Mouse (Mus musculus): Measurements from ENCODE around the gene Shld2. TPM values are rescaled to one million over a fixed set of nuclear protein-coding genes. Genes with fewer than 3 reads are reported as not detected.

The Shld2 gene
- polyA plus RNA-seq, 1 experiment = 7.1 TPM

DNA sequence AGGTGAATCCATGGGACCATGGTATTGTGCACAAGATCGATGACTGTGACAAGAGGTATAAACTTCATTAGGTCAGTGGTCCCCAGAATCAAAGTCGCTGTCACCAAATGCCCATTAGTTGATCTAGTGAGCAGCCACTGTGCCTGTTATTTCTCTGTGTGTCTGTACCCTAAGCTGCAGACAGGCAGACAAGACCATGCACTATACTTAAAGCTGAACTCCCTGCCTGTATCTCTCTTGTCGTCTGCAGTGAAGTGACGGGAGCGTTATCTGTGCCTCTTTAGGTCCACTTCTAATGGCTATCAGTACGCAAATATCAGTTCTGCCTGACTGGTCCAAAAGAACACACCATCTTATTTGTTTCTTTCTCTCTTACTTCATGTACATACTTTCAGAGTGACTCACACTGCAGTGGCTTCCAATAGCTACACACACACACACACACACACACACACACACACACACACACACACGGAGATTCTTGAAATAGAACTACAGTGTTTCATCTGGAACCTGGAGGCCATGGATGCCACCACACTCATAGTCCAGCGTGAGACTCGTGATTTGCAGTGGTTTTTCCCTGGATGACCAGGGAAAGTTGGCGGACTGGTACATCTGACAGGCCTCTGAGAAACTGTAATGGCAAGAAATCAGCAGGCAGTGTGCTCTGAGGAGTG lies 81.3 kb downstream of the Shld2 start:
- H3K27ac ChIP-seq (ENCODE audit: insufficient read depth, low read depth, low read length) = no peak overlapping the region
- no peak overlapping the region for H3K4me3 ChIP-seq (ENCODE audit: insufficient read depth, low read length)
- no peak for TF ChIP-seq POLR2A (IDR thresholded peaks at IDR 0.05; ENCODE audit: borderline replicate concordance, low read depth, low read length)
- no peak for TF ChIP-seq CTCF (IDR thresholded peaks at IDR 0.05; ENCODE audit: low read depth, low read length)
- no peaks in the 10 kb centered on the region for H3K4me1 ChIP-seq (ENCODE audit: control insufficient read depth, insufficient read depth, low read length)

DNA sequence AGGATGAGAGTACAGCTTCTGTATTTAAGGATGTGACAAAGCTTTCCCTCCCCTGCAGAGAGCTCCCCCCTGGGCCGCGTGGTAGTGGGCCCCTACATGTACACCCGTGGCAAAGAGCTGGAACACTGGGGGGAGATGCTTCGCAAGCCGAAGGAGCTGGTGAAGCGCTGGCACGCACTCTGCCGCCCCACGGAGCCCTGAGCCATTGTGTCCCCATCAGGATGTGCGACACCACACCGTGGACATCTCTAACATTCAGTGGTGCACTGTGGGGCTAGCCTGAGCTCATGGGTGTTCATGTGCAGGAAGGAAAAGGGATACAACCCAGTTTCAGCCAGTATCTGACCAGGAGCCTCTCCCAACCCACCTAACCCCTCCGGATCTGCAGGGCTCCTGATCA lies 82.3 kb downstream of the Shld2 start:
- no peak for TF ChIP-seq POLR2A (IDR thresholded peaks at IDR 0.05; ENCODE audit: borderline replicate concordance, low read depth, low read length)
- TF ChIP-seq CTCF (IDR thresholded peaks at IDR 0.05; ENCODE audit: low read depth, low read length) = no peak
- Histone ChIP-seq H3K27ac (ENCODE audit: insufficient read depth, low read depth, low read length) (no peak overlapping the region), H3K4me1 (ENCODE audit: control insufficient read depth, insufficient read depth, low read length) (no peaks in the 10 kb centered on the region), H3K4me3 (ENCODE audit: insufficient read depth, low read length) (no peak overlapping the region)

DNA sequence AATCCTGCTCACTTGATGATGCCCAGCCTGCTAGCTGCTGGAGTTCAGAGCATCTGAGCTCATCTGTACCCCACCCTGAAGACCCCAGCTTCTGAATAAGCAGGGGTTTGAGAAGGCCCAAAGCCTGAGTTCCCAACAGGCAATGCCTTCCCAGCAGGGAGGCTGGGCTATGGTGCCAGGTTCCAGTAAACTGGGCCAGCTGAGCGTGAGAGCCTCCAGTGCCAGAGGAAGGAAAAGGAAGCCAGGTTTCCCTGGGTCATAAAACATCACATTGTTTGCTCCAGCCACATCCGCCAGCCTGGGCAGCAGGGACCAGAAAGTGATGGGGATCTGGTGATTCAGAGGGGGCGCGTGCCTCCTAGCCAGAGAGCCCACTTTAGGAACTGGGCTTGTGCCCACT lies 83.7 kb downstream of the Shld2 start:
- TF ChIP-seq CTCF (IDR thresholded peaks at IDR 0.05; ENCODE audit: low read depth, low read length) (no peak), POLR2A (IDR thresholded peaks at IDR 0.05; ENCODE audit: borderline replicate concordance, low read depth, low read length) (no peak)
- Histone ChIP-seq H3K4me3 (ENCODE audit: insufficient read depth, low read length) (no peak overlapping the region), H3K27ac (ENCODE audit: insufficient read depth, low read depth, low read length) (no peak overlapping the region), H3K4me1 (ENCODE audit: control insufficient read depth, insufficient read depth, low read length) (no peaks in the 10 kb centered on the region)

GRCm38 (mm10) chr14:34225986-34226385 lies 84.3 kb downstream of the Shld2 start:
- TF ChIP-seq POLR2A (IDR thresholded peaks at IDR 0.05; ENCODE audit: borderline replicate concordance, low read depth, low read length) = no peak
- no peak for TF ChIP-seq CTCF (IDR thresholded peaks at IDR 0.05; ENCODE audit: low read depth, low read length)

GRCm38 (mm10) chr14:34223362-34223898 lies 86.9 kb downstream of the Shld2 start:
- Histone ChIP-seq H3K4me1 (ENCODE audit: control insufficient read depth, insufficient read depth, low read length) (no peaks in the 10 kb centered on the region), H3K27ac (ENCODE audit: insufficient read depth, low read depth, low read length) (no peak overlapping the region), H3K4me3 (ENCODE audit: insufficient read depth, low read length) (no peak overlapping the region)
- TF ChIP-seq POLR2A (IDR thresholded peaks at IDR 0.05; ENCODE audit: borderline replicate concordance, low read depth, low read length) = no peak
- TF ChIP-seq CTCF (IDR thresholded peaks at IDR 0.05; ENCODE audit: low read depth, low read length) = no peak

More at GRCm38 (mm10) chr14:34225986-34226385, 84.3 kb downstream of the Shld2 start:
- H3K4me3 ChIP-seq (ENCODE audit: insufficient read depth, low read length) = no peak overlapping the region
- H3K4me1 ChIP-seq (ENCODE audit: control insufficient read depth, insufficient read depth, low read length) = no peaks in the 10 kb centered on the region
- H3K27ac ChIP-seq (ENCODE audit: insufficient read depth, low read depth, low read length) = no peak overlapping the region

DNA sequence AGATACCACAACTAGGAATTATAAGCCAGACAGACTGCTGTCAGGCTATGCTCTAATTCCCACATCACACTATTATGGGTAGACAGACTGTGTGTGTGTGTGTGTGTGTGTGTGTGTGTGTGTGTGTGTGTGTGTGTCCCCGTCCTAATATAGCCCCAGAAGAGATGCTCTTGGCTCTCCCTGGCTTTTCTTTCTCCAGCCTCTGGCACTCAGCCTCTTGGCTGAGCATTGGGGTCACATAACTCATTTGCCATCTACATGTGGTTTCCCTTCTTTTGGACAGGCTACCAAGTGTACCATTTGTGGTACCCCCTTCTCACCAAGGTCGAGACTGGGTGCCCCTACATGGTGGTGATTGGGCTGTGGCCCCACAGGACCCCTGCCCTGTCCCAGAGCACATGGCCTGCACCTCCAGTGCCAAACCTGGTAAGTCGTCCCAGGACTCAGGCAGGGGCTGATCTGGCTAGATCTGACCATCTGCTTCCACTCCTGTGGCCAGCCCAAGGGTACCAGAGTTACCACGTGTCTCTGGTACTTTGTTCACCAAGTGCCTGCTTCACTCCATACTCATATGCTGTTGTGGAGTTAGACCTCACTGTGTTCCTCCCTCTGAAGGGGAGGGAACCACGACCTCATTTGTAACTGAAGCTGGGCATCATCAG lies 88.7 kb downstream of the Shld2 start:
- TF ChIP-seq CTCF (IDR thresholded peaks at IDR 0.05; ENCODE audit: low read depth, low read length) = no peak
- no peak for TF ChIP-seq POLR2A (IDR thresholded peaks at IDR 0.05; ENCODE audit: borderline replicate concordance, low read depth, low read length)
- Histone ChIP-seq H3K27ac (ENCODE audit: insufficient read depth, low read depth, low read length) (no peak overlapping the region), H3K4me1 (ENCODE audit: control insufficient read depth, insufficient read depth, low read length) (no peaks in the 10 kb centered on the region), H3K4me3 (ENCODE audit: insufficient read depth, low read length) (no peak overlapping the region)

GRCm38 (mm10) chr14:34220426-34220825 lies 89.9 kb downstream of the Shld2 start:
- H3K4me3 ChIP-seq (ENCODE audit: insufficient read depth, low read length) = no peak overlapping the region
- no peak overlapping the region for H3K27ac ChIP-seq (ENCODE audit: insufficient read depth, low read depth, low read length)
- TF ChIP-seq CTCF (IDR thresholded peaks at IDR 0.05; ENCODE audit: low read depth, low read length) (no peak), POLR2A (IDR thresholded peaks at IDR 0.05; ENCODE audit: borderline replicate concordance, low read depth, low read length) (no peak)
- H3K4me1 ChIP-seq (ENCODE audit: control insufficient read depth, insufficient read depth, low read length) = no peaks in the 10 kb centered on the region

DNA sequence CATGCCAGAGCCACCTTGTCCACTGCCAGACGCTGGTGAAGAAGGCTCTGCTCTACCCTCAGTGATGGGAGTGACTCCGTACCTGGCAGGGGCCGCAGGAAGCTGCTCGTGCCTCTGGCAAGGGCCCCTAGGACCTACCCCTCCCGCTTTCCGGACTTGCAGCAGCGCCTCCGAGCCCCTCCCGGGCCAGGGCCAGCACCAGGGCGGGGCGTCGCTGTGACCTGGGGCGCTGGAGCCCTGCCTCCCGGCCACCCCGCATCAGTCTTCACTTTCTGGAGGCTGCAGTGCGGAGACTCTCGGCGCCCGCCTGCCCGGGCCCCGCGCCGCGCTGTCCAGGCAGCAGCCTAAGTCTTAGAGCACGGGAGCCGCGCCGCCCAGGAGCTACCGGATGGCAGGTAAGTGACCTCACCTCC lies 90.5 kb downstream of the Shld2 start:
- TF ChIP-seq CTCF (IDR thresholded peaks at IDR 0.05; ENCODE audit: low read depth, low read length) (no peak), POLR2A (IDR thresholded peaks at IDR 0.05; ENCODE audit: borderline replicate concordance, low read depth, low read length) (no peak)
- no peak overlapping the region for H3K4me3 ChIP-seq (ENCODE audit: insufficient read depth, low read length)
- H3K27ac ChIP-seq (ENCODE audit: insufficient read depth, low read depth, low read length) = no peak overlapping the region
- H3K4me1 ChIP-seq (ENCODE audit: control insufficient read depth, insufficient read depth, low read length) = no peaks in the 10 kb centered on the region

DNA sequence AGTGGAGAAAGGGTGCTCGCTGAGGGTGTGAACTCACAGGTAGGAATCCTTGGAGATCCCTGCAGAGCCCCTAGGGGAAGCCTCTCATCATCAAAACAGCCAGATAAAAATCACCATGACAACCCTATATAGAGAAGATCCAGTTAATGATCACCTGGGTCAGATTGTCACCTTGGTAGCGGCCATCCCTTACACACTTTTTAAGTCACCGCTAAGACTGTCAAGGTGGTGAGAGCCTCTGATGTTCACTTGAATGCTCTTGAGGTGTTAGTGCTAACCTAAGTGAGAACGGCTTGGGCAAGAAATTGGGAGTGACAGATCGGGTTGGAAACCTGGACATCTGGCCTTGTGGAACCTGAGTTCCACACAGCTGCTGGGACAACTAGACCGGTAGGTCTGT lies 91.0 kb downstream of the Shld2 start, which contains the start of gene Syt15:
Syt15 (plus strand) TSS at position 301 of the 400 bp plus-strand sequence.
- no peaks in the 10 kb centered on the region for H3K4me1 ChIP-seq (ENCODE audit: control insufficient read depth, insufficient read depth, low read length)
- no peak for TF ChIP-seq CTCF (IDR thresholded peaks at IDR 0.05; ENCODE audit: low read depth, low read length)
- H3K27ac ChIP-seq (ENCODE audit: insufficient read depth, low read depth, low read length) = no peak within 1 kb of the TSS
- no peak within 1 kb of the TSS for H3K4me3 ChIP-seq (ENCODE audit: insufficient read depth, low read length)

GRCm38 (mm10) chr14:34215451-34216127 lies 94.7 kb downstream of the Shld2 start:
- Histone ChIP-seq H3K4me3 (ENCODE audit: insufficient read depth, low read length) (no peak overlapping the region), H3K4me1 (ENCODE audit: control insufficient read depth, insufficient read depth, low read length) (no peaks in the 10 kb centered on the region), H3K27ac (ENCODE audit: insufficient read depth, low read depth, low read length) (no peak overlapping the region)
- TF ChIP-seq POLR2A (IDR thresholded peaks at IDR 0.05; ENCODE audit: borderline replicate concordance, low read depth, low read length) = no peak
- TF ChIP-seq CTCF (IDR thresholded peaks at IDR 0.05; ENCODE audit: low read depth, low read length) = no peak
